Mouse (Mus musculus) erythroblast, adult 5-6 weeks (primary cell): ENCODE results near the gene Slc7a1. TPM values are rescaled to one million over a fixed set of nuclear protein-coding genes. Genes with fewer than 3 reads are reported as not detected.
A peak's percentile ranks its signal among the peaks of the same experiment; 100 is the strongest.

ENCODE experiments used
- ATAC-seq: replicated peaks from 2 replicates; pipeline ENCODE4 v1.8.0; 2016; ENCODE audit warnings: moderate number of reproducible peaks, mild to moderate bottlenecking, moderate TSS enrichment, inconsistent platforms; ENCODE audit not compliant: poor library complexity, low FRiP score, severe bottlenecking
- total RNA-seq, 2 experiments: library from RNA; stranded (forward) in 1 of 2; stranded (reverse) in 1 of 2; fragments of 150-400 nt in 1 of 2; fragments of 200-764, 138-1000 nt in 1 of 2; gene quantifications; 2 replicates each; pipeline versions ENCODE4 v1.2.3 to v1.2.4; 2015 to 2017; ENCODE audit warnings: low replicate concordance in 2 of 2

The Slc7a1 gene
- total RNA-seq, 2 experiments from 2014 or later = 12.1 to 17.8 TPM

DNA sequence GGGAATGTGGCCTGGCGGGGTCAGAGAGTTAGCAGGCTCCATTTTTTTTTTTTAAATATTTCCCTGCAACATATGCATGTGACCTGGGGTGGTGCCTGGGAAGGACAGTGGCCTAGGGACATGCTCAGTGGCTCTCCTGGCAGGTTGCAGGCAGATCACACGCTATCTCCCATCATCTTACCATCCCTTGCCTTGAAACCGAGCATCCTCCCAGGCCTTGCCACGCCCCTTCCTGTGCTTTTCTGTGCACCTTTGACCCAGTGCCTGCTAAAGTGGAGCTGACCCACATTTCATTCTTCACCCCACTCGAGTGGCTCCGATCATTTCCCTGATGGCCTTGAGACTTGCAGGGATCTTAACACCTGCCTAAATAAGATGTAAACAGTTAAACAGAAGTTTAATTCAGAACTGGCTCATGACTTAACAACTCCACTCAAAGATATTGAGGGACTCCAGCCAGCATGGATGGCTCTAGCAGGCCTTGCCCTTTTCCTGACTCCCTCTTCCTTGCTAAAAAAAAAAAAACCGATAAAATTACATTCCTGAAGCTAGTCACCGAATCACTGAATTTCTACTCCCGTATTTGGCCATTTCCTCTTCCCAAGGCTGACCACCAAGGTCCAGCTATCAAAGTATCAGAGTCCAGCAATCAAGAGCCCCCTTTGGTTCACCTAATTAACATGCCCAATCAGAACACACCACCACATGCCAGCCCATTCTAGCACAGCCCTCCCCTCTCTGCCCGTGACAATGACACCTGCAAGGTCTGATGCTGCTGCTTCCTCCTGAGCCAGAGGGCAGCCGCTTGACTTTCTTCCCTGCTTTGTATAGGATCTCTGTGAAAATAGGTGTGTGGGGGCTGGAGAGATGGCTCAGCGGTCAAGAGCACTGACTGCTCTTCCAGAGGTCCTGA is 27.4 kb downstream of the Slc7a1 start:
- ATAC-seq = no peak

DNA sequence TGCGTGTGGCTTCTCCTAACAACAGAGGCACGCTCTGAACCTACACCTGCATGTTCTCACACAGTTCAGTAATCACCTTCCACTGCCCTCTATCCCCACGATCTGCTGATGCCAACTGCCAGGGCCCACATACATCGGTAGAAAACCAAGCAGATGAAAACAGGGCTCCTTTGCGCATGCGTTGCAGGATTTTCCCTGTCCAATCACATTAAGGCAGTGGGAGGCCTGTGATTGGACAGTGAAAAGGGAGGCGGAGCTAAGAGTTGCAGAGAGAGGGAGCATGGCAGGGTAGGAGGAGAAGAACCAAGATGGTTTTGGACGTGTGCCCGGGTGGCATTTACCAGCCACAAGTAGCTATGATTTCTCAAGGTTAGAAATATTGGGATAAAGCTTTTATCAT is 28.3 kb downstream of the Slc7a1 start:
- ATAC-seq = no peak; the same call in 1 of the 2 replicates

DNA sequence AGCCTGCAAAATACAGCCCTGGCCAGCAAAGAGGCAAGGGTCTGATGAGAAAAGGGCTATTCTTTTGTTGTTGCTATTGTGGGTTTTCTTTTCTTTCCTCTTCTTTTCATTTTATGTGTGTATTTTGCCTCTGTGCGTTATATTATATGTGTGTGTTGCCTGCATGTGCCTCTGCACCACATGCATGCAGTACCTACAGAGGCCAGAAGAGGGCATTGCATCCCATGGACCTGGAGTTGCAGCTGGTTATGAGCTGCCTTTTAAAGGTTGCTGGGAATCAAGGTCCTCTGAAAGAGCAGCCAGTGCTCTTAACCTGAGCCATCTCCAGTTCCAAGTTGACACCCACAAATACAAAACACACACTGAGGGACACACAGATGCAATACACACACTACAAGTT is 29.1 kb downstream of the Slc7a1 start:
- peak; percentile 67; the same call in 1 of the 2 replicates for ATAC-seq

DNA sequence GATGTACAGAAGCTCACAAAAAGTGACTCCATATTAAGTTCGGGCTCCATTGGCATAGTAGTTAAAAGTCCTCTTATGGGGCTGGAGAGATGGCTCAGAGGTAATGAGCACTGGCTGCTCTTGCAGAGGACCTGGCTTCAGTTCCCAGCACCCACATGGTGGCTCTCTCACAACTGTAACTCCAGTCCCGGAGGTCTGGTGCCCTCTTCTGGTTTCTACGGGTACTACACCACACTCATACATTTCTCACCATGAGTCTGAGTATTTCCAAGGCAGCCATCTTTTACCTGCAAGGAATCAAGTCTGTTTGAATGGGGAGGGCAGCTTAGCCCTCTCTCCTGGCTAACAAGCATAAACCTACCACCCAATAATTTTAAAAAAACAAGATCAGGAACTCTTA is 30.5 kb downstream of the Slc7a1 start:
- ATAC-seq = no peak

DNA sequence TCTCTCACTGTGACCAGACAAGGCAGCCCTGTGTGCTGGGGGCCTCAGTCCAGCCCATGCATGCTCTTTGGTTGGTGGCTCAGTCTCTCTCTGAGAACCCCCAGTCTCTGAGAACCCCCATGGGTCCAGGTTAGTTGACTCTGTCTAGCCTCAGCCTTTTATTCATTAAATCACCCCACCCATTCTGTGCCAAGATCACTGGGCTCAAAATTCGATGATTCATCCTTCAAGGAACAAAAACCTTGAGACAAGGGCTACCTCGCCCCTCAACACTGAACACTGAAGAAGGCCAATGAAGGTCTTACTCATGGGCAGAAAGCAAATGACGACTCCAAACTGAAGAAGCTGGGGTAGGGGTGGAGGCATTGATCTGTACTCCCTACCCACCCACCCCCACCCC is 31.9 kb downstream of the Slc7a1 start:
- ATAC-seq = no peak

DNA sequence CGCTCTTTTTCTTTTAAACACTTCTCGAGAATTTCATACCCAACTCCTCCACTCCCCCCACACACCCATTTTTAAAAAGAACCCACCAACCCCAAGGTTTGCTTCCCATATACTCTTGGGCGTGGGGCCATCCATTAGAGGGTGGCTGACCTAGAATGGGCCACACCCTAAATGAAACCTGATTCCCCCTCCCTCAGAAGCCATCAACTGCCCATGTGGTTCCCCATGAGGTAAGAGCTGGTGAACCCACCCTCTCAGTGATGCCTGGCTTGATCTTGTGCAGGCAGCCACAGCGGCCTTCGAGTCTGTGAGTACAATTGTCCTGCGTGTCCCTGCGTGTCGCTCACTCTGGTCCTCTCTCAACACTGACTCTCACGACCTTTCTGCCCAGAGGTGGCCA is 33.2 kb downstream of the Slc7a1 start:
- ATAC-seq = no peak

DNA sequence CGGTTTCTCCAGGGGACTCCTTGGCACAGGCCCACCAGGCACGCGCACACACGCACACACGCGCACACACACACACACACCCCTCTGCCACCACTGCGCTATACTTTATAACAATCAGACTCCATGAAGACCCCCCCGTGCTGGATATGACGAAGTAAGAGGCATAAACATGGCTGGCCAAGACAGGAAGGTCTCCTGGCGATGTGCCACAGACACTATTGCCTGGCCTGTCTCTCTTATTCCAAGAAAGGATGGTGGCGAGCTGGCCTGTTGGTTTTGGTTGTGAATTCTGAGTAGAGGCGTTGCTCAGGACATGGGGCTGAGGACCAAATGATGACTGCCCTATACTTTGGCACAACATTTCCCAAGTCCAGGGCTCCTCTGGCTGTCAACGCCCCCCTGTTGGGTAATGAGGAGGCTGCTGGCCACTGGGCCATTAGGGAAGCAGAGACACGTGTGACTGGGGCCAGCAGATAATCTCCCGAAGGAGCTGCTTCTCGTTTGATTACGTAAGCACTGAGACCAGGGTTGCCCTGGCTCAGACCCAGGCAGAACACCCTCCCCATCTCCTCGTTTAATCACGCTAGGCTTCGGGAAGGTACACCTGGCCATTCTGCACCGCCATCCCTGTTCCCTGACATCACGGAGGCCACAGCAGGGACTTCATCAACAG is 36.1 kb downstream of the Slc7a1 start:
- ATAC-seq = no peak

DNA sequence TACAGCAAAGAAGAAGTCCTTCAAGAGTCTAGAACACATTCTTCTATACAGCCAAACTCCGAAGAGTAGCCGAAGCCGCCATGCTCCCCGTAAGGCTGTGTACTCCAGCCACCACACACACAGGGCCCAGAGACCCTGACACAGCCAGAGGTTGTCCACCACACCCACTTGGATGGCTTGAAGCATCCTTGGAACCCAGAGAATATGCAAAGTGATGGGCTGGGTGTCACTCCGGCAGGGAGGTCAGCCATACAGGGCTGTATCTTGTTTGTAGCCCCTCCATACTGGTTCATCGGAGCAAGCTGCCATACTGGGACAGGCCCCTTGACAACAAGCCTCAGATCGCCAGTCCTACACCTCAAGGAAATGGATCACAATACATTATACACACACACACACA is 37.4 kb downstream of the Slc7a1 start:
- ATAC-seq = no peak

DNA sequence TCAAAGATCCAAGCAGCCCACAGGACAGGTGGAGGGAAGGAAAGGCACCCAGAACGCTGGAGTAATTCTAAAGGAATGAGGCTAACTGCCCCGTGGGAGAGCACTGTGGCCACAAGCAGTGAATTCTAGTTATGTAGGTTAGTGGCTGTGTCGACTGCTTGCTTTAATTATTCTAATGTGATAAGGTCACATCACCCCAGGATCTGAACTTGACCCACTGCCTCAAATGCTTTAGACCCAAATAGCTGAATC is 38.0 kb downstream of the Slc7a1 start:
- no peak for ATAC-seq

DNA sequence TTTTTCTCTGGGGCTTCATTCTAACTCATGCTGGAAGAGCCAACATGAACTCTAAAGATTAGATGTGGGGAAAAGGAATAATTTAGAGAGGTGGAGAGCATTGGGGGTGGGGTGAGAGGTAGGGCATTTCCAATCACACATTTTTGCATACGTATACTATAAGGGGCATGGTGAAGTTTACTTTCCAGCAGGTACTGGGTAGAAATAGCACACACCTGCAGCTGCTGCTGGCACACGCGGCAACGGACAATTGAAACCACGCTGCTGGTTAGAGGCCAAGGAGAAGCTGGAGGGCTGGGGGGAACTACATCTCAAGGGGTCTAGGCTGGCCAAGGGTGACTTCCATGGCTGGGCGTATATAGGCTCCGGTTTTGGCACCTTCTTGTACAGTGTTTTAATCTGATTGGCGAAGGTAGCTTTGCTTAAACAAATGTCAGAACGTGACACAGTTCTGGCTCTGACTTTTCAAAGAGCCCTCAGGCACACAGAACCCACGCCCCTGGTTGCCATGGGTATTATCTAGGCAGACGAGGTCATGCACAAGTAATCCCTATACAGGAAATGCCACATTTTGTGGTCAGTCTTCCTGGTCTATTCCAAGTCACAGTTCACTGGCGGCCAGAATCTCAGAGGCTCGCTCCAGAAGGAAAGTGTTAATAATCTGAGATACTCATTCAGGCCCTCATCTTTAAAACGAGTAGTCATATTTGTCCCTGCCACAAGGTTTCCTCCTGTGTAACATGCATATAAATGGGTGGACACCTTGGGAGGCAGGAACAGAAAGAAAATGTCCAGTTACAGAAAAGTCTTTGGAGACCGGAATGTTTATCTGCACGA is 38.6 kb downstream of the Slc7a1 start:
- 0 out of 2 replicates have a peak, but pooled peaks have one; percentile 44 for ATAC-seq

DNA sequence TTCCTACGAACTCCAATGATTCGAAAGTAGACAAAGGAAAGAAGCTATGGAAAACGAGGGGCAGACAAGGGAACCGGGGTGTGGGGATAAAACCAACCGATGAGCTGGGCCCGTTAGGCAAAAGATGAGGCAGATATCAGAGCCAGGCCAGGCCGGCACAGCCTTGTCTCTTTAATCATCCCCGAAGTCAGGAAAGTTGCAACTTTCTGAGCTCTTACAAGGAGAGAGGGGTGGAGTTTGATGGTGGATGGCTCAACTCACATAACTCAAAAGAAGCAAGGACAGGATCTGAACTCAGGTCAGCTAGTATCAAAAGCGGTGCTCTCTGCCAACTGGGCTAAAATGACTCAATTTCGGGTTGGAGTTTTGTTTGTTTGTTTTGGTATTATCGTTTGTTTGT is 40.6 kb downstream of the Slc7a1 start:
- no peak for ATAC-seq

DNA sequence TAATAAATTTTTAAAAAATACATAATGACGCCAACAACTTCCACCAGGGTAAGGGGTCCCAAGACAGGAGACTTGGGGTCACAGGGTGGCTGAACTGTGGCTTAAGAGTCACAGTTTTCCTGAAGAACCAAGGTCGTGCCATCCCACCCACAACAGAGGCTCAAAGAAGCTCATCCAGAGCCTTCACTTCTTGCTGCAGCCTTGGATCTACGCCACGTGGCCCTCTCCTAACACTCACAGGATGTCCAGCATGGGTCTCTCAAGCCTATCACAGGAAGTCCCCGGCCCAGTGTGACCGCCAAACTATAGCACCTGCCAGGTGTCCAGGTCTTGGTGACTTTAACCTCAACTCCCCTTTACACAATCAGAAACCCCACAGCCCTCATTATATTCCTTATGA is 42.5 kb downstream of the Slc7a1 start:
- no peak for ATAC-seq

DNA sequence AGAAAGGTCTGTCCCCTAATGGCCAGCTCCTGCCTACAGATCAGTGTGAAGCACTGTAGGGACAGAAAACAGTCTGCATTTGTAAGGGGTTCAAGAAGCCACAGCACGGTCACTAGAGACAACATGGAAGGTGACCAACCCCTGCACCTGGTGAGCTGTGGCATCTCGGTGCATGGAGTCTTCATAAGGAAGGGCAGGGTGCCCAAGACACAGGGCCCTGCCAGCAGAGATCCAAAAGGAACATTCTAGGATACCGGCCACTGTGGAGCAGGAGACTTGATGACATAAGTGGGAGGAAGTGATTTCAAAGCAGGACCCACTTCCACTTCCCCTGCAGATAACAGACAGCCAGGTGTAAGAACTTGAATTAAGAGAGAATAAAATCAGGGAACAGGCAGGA is 43.9 kb downstream of the Slc7a1 start:
- ATAC-seq = no peak

DNA sequence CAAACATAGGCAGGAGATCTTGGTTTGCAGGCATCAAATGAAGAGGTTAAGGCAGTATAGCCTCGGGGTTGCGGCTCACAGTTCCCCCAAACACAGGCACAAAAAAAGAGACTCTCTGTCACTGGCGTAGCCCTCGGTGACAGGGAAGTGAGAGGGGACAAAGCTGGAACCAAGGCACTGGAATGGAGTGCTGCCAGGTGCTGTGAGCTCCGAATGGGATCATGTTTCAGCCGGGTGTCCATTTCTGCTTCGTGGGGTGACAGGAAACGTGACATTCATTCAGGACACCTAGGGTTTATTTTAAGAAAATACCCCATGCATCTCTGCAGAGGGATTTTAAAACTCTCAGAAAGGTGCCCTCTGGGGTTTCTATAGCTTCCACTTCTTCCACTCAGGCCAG is 45.2 kb downstream of the Slc7a1 start:
- no peak for ATAC-seq

DNA sequence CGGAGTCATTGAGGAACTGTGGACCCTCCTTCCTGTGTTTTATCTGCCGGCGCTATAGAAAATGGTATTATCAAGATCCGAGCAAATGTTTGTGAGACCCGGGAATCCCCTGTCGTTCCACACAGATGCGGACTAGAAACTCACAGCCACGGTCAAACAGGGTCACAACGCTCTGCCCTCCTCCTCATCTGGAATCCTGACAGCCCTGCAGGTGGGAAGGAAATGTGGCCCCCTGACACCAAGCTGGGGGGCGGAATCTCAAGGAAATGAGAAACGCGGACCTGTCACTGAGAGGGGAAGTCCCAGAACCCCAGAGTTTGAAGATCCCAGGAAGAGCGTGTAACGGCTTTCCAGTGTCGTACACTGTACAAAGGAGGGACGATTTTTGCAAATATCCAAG is 46.3 kb downstream of the Slc7a1 start:
- ATAC-seq = no peak

DNA sequence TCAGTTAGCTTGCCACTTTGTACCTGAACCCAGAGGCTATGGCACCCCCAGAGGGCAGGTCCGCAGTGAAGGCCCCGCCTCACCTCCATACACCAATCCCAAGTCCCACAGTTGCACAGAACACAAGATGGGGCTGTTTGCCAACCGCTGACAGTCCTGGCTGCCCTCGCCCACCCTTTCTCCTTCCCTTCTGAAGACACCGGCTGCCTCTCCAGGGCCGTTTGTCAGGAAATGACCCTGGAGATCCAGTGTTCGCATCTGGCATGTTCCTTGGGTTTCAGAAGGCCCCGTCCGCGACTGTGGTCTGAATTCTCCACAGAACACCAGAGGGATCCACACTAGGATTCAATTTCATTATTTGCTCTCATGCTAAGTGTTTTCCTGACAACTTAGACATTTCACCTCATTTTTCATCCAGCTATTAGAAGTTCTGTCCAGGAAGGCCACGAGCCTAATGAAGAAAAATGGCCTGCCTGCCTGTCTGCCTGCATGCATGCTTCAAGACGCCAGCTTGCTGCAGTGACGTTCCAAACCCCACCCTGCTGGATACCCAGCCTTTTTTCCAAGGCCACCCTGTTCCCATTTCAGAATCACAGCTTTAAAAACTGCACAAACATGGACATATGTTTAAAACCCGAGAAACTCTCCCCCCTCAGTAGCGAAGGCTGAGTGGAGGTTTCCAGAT is 50.2 kb downstream of the Slc7a1 start:
- no peak for ATAC-seq

DNA sequence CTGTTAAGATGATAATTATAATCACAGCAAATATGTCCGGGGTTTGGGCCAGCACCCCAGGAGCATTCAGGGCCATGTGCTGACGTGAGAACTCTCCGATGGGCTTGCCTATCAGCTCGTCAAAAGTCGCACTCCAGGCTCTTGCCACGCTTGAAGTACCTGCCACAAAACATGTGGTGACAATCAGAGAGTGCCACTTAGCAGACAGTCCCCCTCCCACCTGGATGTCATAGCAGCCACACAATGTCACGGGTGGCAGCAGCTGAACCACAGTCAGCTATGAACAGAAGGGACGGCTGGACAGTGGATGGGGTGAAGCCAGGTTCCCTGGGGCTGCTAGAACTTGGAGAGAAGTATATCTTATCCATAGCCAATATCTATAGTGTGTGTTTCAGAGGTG is 51.6 kb downstream of the Slc7a1 start:
- no peak for ATAC-seq

DNA sequence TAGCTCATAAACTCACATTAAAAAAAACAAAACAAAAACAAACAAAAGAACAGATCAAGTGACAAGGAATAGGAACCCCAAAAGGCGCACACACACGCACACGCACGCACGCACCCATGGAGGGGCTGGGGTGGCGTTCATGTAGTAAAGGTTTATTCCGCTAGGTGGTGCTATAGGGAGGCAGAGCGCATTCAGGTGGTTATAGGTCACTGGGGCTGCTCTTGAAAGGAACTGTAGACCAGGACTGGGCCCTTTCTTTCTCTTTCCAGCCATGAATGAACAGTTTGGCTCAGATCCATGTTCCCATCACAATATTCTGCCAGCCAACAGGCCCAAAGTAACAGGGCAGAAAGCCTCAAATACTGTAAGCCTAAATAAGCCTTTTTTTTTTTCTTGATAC is 53.2 kb downstream of the Slc7a1 start:
- ATAC-seq = peak; percentile 68

DNA sequence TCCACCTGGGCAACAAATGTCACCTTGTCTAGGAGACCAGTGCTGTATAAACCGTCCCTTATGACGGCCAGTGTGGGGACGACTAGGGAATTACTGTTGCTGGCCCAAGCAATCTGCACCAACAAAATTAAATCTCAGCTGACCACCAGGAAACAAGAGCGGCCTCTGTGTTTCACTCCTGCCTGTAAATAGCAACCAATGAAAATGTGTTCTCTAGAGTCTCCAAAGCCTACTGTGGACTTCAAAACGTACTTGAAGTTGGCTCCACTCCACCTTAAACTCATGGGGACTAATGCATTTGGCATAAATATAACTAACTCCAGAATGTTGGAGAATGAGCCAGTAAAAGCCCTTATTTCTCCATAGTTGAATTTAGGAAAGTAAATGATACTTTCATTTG is 55.3 kb downstream of the Slc7a1 start:
- ATAC-seq = no peak

DNA sequence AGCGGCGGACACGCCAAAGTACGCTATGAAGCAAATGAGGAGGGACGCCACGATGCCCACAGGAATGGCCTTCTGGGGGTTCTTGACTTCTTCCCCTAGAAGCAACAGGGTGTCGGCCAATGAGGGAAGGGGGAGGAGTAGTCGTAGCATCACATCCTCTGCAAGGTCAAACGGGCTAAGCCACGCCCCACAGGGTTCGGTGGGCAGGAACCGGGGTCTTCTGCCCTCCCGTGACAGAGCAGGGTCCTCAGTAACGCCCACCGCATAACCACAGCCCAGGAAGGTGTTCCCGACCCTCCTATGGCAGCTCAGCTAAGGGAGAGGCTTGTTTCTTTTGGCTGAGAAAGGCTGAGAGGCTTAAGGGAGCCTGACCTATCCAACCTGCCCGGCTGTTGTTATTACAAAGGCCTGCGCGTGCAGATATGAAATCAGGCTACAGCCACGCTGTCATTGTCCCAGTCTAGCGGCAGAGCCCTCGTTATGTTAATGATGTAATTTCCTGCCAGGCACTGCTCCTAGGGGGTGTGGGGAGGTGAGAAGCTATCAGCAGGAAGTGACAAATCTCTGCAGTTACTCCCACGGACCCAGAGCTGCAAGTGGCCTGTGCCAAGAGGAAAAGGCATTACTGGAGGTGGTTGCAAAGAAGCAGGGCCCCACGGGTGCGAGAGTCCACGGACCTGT is 57.5 kb downstream of the Slc7a1 start:
- no peak for ATAC-seq
